Mouse (Mus musculus): ENCODE results near the gene Armc6. TPM values are rescaled to one million over a fixed set of nuclear protein-coding genes. Genes with fewer than 3 reads are reported as not detected.
A peak's percentile ranks its signal among the peaks of the same experiment; 100 is the strongest.

Gene Armc6
- total RNA-seq, 2 experiments from 2014 or later, result 40.8 to 43.1 TPM

DNA sequence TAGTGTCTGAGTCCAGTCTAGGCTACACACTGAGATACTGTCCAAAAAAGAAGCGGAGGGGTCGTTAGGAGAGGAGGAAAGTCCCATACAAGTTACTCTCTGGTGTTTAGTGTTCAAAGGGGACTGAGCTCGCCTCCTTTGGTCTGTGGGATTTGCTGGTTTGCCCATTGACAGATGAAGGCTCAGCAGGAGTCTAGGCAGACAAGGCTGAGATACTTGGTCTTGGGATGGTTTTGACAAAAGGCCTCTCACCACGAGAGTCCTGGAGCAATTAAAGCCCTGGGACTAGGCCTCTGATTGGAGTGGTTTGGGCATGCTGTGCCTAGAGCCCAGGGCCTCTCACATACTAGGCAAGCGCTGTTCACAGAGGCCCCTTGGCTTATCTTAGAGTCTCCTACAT is 34.0 kb upstream of the Armc6 start:
- no peak for TF ChIP-seq CTCF (IDR thresholded peaks at IDR 0.05)
- DNase-seq (ENCODE audit: extremely low spot score in 1 of 2, low spot score in 2 of 2), result no peak
- H3K4me3 ChIP-seq, result no peak overlapping the region
- peak overlapping the region; percentile 41; the same call in 1 of the 2 replicates for H3K27ac ChIP-seq
- intact Hi-C loops (cut with DNase I), result no loop called here

DNA sequence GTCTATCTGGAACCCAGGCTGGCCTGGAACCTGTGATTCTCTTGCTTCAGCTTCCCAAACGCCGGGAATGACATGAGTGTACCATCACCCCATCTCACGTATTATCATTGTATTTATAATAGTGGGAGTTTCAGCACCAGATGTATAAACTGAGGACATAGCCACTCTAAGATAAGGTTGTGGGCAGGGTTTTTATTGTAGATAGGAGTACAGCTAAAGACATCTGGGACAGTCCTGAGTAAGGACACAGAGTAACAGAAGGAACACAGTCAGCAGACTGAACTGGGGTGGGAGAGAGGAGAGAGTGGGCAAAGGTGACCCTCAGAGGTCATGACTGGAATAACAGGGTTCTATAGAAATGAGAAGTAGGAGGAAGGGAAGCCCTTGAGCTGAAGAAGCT is 33.4 kb upstream of the Armc6 start:
- Histone ChIP-seq H3K4me3 (no peak overlapping the region), H3K27ac (no peak overlapping the region)
- no peak for TF ChIP-seq CTCF (IDR thresholded peaks at IDR 0.05)
- intact Hi-C loops (cut with DNase I), result no loop called here
- DNase-seq (ENCODE audit: extremely low spot score in 1 of 2, low spot score in 2 of 2), result no peak

DNA sequence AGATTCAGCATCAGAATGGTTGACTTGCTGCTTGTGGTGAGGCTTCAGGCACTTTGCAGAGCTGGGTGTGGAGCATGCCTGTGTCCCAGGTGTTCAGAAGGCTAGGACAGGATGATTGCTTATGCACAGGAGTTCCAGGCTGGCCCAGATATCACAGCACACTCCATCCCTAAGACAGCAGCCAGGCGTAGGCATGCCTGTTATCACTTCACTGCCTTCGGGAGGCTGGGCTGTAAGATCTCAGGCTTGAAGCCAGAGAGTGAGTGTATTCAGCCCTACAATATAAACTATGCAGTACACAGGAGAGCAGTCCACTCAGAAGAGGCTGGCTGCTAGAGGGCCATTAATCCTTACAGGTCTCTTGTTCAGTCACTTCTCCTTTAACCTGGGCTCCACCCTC is 24.8 kb upstream of the Armc6 start:
- no peak for TF ChIP-seq CTCF (IDR thresholded peaks at IDR 0.05)
- DNase-seq (ENCODE audit: extremely low spot score in 1 of 2, low spot score in 2 of 2), result no peak
- Histone ChIP-seq H3K27ac (no peak overlapping the region), H3K4me3 (no peak overlapping the region)
- intact Hi-C loops (cut with DNase I), result no loop called here

DNA sequence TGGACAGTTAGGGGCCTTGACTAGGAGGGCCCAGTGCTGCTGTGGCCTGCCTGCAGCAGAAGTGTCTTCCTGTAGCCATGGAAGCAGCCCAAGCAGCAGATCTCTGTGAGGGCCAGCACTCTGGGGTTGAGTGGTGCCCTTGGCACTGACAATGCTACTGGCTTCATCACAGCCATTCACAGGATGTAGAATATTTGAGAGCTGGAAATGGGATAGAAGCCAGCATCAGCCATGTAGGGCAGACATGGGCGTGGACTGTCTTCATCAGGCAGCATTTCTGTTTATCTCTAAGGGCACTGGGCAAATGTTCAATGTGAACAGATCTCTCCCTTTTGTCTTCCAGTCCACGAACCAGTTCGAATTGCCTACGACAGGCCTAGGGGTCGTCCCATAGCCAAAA is 24.3 kb upstream of the Armc6 start:
- H3K4me3 ChIP-seq, result no peak overlapping the region
- intact Hi-C loops (cut with DNase I), result no loop called here
- DNase-seq (ENCODE audit: extremely low spot score in 1 of 2, low spot score in 2 of 2), result no peak
- no peak for TF ChIP-seq CTCF (IDR thresholded peaks at IDR 0.05)
- H3K27ac ChIP-seq, result no peak overlapping the region

DNA sequence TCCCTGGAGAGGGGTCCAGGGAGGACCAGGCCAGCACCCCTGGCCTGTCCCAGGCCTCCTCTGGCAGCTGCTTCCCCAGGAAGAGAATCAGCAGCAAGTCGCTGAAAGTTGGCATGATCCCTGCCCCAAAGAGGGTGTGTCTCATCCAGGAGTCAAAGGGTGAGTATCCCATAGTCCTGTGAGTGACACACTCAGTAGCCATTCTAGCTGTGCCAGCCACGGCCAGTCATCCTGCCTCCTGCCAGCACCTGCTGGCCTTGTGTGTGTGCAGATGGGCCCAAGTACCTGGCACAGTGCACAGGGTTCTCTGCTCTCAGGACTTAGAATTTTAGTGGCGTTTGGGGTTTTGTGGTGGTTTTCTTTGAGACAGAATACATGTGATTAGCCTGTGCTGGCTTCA is 23.2 kb upstream of the Armc6 start:
- Histone ChIP-seq H3K4me3 (no peak overlapping the region), H3K27ac (no peak overlapping the region)
- no peak for TF ChIP-seq CTCF (IDR thresholded peaks at IDR 0.05)
- DNase-seq (ENCODE audit: extremely low spot score in 1 of 2, low spot score in 2 of 2), result no peak
- intact Hi-C loops (cut with DNase I), result no loop called here

DNA sequence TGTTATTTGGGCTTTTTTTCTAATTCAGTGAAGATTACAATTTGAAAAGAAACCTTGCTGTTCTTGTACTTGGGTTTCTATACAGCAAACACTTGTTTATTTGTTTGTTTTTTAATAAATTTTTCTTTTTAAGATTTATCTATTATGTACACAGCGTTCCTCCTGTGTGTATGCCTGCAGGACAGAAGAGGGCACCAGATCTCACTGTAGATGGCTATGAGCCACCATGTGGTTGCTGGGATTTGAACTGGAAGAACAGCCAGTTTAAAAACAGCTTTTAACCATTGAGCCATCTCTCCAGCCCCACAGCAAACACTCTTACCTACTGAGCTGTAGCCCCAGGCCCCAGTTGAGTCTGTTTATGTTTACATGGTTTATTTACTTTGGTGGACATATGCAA is 20.4 kb upstream of the Armc6 start:
- no peak overlapping the region for H3K27ac ChIP-seq
- intact Hi-C loops (cut with DNase I), result no loop called here
- H3K4me3 ChIP-seq, result no peak overlapping the region
- peak; percentile 38 for TF ChIP-seq CTCF (IDR thresholded peaks at IDR 0.05)
- DNase-seq (ENCODE audit: extremely low spot score in 1 of 2, low spot score in 2 of 2), result no peak

DNA sequence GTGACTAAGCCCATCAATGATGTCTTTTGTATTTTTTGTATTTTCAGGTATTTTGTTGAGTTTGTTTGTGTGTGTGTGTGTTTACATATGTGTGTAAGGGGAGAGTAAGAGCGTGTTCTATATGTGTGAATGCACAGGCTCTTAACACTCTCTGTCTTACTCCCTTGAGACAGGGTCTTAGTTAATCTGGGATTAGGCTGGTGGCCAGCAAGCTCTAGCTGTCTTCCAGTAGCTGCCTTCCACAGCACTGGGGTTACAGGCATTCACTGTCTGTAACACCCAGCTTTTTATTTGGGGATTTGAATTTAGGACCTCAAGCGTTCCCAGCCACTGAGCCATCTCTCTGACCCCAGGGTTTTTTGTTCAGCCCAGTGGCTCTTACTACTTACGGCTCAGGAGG is 13.6 kb upstream of the Armc6 start:
- no peak for TF ChIP-seq CTCF (IDR thresholded peaks at IDR 0.05)
- H3K4me3 ChIP-seq, result no peak overlapping the region
- intact Hi-C loops (cut with DNase I), result no loop called here
- DNase-seq (ENCODE audit: extremely low spot score in 1 of 2, low spot score in 2 of 2), result no peak
- no peak overlapping the region for H3K27ac ChIP-seq

DNA sequence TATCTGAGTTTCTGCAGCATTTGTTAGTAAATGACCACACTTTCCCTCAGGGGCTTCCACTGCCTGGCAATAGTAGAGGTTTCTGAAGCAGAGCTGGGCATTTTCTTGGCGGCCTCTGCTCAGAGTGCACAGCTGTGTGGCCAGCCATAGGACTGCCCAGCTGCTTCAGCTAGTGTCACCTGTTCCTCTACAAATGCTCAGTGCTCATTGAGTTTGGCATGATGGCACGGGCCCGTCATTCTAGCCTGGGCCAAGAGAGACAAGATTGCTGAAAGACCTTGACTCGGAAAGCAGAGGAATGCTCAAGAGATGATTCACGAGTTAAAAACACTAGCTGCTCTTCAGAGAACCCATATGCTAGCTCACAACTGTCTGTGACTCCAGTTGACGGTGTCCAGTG is 12.4 kb upstream of the Armc6 start:
- H3K4me3 ChIP-seq, result no peak overlapping the region
- no peak overlapping the region for H3K27ac ChIP-seq
- intact Hi-C loops (cut with DNase I), result no loop called here
- no peak for DNase-seq (ENCODE audit: extremely low spot score in 1 of 2, low spot score in 2 of 2)
- no peak for TF ChIP-seq CTCF (IDR thresholded peaks at IDR 0.05)

DNA sequence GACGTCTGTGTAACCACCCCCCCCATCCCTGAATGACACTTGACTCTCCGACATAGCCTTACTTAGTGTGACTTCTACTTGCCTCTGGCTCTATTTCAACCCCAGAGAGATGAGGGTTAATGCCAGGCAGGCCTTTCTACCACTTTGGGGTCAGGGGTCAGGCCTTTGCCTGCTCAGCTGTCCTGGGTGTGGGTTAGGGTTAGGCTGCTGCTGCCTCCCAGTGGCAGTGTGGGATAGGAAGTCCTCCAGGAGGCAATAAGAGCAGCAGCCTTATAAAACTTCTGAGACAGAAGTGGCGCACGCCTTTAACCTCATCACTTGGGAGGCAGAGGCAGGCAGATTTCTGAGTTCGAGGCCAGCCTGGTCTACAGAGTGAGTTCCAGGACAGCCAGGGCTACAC is 6.4 kb upstream of the Armc6 start:
- H3K27ac ChIP-seq, result no peak overlapping the region
- no peak overlapping the region for H3K4me3 ChIP-seq
- DNase-seq (ENCODE audit: extremely low spot score in 1 of 2, low spot score in 2 of 2), result no peak
- peak; percentile 10 for TF ChIP-seq CTCF (IDR thresholded peaks at IDR 0.05)
- intact Hi-C loops (cut with DNase I), result no loop called here

DNA sequence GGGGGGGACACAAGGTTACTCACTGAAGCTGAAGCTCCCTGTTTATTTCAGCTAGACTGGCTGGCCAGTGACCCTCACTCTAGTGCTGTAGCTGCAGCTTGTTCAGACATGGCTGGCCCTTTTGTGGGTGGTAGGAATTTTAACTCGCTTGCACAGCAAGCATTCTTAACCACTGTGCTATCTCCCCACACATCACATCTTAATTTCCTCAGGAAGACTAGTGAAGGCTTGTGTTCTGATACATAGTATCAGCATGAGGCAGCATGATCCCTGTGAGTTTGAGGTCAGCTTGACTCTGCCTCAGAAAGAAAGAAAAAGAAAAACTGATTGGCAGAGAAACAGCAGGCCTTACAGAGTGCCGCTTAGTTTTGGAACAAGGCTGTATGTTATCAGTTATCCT is 3.6 kb upstream of the Armc6 start:
- intact Hi-C loops (cut with DNase I), result no loop called here
- no peak for DNase-seq (ENCODE audit: extremely low spot score in 1 of 2, low spot score in 2 of 2)
- no peak for TF ChIP-seq CTCF (IDR thresholded peaks at IDR 0.05)
- no peak overlapping the region for H3K27ac ChIP-seq
- no peak overlapping the region for H3K4me3 ChIP-seq

DNA sequence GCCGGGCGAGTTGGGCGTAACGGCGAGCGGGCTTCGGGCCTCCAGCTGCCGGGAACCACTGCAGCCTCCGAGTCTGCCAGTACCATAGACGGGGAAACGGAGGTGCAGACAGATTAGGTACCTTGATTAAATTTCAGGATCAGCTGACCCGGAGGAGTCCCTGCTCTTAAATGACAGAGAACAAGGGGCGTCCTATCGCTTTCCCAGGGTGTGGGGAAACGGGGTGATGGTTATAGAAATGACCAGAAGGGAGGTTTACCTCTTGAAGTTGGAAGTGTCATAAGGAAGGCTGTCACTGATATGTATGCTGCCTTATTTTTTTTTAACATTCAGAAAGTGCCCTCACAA is 489 bp upstream of the Armc6 start:
- Histone ChIP-seq H3K27ac (peak overlapping the region; percentile 100), H3K4me3 (peak overlapping the region; percentile 69)
- no peak; the same call in 1 of the 2 replicates for TF ChIP-seq CTCF (IDR thresholded peaks at IDR 0.05)
- DNase-seq (ENCODE audit: extremely low spot score in 1 of 2, low spot score in 2 of 2), result no peak
- intact Hi-C loops (cut with DNase I), result loop anchor here (2.0 kb wide), 1 partner anchor 24 kb away; no protein-coding TSS in a partner anchor

DNA sequence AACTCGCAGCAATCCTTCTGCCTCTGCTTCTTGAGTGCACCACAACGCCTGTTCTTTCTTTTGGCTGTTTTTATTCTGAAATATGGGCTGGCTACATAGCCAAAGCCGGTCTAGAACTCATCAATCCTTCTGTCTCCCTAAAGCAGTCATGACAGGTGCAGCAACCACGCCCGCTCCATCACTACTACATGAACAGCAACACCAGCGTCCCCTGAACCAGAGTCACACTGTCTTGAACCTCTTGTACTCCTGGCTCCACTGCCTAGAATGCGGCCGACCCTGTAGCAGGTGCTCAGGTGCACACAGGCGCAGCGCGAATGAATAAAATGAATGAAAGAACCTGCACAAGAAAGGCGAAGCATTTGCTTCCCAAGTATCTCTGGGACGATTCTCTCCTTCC is 660 bp downstream of the Armc6 start:
- Histone ChIP-seq H3K4me3 (peak overlapping the region; percentile 69), H3K27ac (peak overlapping the region; percentile 100)
- no peak for TF ChIP-seq CTCF (IDR thresholded peaks at IDR 0.05)
- intact Hi-C loops (cut with DNase I), result loop anchor here (2.0 kb wide), 1 partner anchor 23 kb away; no protein-coding TSS in a partner anchor
- DNase-seq (ENCODE audit: extremely low spot score in 1 of 2, low spot score in 2 of 2), result peak in 1 of 2 experiments; percentile 21

DNA sequence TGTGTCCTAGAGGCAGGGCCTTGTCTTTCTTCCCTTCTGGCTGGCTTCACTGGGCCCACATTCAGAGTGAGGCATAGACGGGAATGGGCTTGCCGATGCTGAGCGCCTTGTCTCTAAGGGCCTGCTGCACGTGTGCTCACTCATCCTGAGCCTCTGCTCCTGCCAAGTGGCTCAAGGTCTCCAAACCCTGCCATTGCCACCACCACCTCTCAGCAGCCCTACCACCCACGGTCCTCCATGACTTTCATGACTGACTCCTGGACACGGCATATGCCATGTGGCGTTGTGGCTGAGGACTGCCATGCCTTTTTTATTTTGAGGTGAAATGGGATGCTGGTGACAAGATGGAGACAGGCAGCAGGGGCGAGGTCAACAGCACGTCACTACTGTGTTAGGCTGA is 3.4 kb downstream of the Armc6 start:
- no peak overlapping the region for H3K4me3 ChIP-seq
- no peak overlapping the region for H3K27ac ChIP-seq
- intact Hi-C loops (cut with DNase I), result no loop called here
- no peak for TF ChIP-seq CTCF (IDR thresholded peaks at IDR 0.05)
- DNase-seq (ENCODE audit: extremely low spot score in 1 of 2, low spot score in 2 of 2), result no peak

DNA sequence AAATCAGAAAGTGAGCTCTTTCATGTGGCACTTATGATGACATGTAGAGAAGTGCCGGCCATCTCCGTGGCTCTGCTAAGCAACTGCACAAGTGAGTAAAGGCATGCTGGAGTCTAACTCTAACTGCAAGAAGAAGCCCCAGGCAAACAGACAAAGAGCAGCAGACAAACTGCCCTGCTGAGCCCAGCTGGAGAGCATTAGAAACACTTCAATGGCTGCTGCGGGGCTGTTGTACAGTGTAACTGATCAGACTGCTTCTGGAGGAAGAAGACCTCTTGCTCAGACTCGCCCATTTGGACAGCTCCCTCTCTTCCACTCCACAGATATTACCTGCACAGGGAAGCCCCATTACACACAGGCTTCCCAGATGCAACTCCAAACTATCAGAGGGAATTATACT is 6.3 kb downstream of the Armc6 start:
- H3K27ac ChIP-seq, result no peak overlapping the region
- no peak for TF ChIP-seq CTCF (IDR thresholded peaks at IDR 0.05)
- intact Hi-C loops (cut with DNase I), result no loop called here
- DNase-seq (ENCODE audit: extremely low spot score in 1 of 2, low spot score in 2 of 2), result no peak
- no peak overlapping the region for H3K4me3 ChIP-seq
